Mouse (Mus musculus) 3T3-L1 (cell line): Measurements from ENCODE around the gene Slc7a14.
A peak's percentile ranks its signal among the peaks of the same experiment; 100 is the strongest.
"Not testable (repeated sequence)": the region's sequence is repeated elsewhere in the genome, so short reads cannot be mapped to it uniquely, and the experiment has no call there.

Experiments
- DNase-seq: peaks from one replicate; pipeline ENCODE4 v3.0.0-alpha.2; 2015; ENCODE audit warnings: low read depth, low spot score

The Slc7a14 gene

GRCm38 (mm10) chr3:31309934-31310787 is at the start of gene Slc7a14:
Slc7a14 (minus strand) TSS chr3:31310378.
- DNase-seq, result no peak

- no peak for DNase-seq
These were observed 36.4 kb upstream of the Slc7a14 start for GRCm38 (mm10) chr3:31346540-31346939.

- no peak for DNase-seq
These were observed 35.6 kb upstream of the Slc7a14 start for GRCm38 (mm10) chr3:31345766-31346165.

- peak; percentile 47 for DNase-seq
These were observed 29.1 kb upstream of the Slc7a14 start for GRCm38 (mm10) chr3:31339236-31339635.

GRCm38 (mm10) chr3:31328237-31328836 is 18.2 kb upstream of the Slc7a14 start:
- DNase-seq, result no peak

DNA sequence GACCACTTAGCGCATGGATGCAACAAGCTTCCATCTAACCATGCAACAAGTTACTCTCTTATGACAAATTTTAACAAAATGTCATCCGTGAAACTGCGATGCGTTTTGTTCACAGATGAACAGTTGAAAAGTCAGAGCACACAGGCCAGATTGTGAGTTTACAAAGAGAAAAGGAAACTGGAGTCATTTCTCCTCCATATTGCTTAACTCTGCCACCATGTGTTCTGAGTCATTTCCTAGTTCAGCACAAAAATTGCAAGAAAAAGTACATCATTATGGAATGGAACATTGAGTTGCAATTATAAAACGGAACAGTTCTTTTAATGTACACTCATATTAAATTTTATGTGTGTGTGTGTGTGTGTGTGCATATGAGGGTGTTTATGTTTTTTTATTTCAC is 17.6 kb upstream of the Slc7a14 start:
- no peak for DNase-seq

- no peak for DNase-seq
These were observed 14.1 kb upstream of the Slc7a14 start for GRCm38 (mm10) chr3:31324231-31324654.

- no peak for DNase-seq
These were observed 726 bp downstream of the Slc7a14 start for GRCm38 (mm10) chr3:31309371-31309933.

- DNase-seq, result peak; percentile 43
These were observed 1.3 kb downstream of the Slc7a14 start for GRCm38 (mm10) chr3:31308906-31309305.

- DNase-seq, result no peak
These were observed 2.2 kb downstream of the Slc7a14 start for GRCm38 (mm10) chr3:31307936-31308335.

DNA sequence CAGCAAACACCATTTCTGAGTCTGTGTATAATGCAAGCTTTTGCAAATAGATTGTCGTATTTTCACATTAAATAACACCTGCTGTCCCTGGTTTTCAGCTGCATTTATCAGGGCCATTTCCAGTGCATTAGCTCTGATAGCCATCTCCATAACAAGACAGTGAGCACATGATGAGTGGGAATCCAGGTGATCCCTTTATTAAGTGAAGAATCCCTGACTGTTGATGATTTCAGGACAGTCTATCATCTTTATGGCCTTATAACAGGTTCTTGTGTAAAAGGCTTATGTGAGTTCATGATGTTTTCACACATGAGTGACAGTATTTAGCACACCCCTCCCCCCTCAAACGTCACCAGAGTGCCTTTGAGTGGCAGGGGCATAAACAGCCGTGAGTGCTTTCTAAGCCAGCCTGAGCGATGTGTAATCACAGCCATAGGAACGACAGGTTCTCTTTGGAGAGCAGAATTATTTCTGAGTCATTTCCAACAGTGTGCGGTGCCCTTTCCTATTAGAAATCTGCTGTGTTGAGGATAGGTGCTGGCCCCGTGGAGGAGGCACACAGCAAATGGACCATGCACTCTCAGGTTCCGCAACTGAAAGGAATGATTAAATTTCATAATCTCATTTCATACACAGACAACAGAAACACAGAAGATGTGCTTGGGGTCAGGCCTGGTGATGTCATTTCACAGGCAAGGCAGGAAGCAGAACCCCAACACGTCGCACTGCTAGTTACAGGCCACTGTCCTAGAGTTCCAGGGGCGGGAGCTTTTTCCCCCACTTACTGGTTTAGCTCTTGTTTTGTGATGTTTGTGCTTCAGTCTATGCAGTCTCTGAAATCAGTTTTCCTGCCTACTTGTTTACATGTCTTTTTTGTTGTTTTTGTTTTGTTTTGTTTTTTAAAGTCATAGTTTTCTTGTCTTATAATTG is 18.2 kb downstream of the Slc7a14 start:
- no peak for DNase-seq

- no peak for DNase-seq
These were observed 22.7 kb downstream of the Slc7a14 start for GRCm38 (mm10) chr3:31287421-31287948.

- DNase-seq, result no peak
These were observed 29.1 kb downstream of the Slc7a14 start for GRCm38 (mm10) chr3:31281116-31281515.

- DNase-seq, result no peak
These were observed 35.3 kb downstream of the Slc7a14 start for GRCm38 (mm10) chr3:31274875-31275274.

- DNase-seq, result not testable (repeated sequence)
These were observed 36.9 kb downstream of the Slc7a14 start for GRCm38 (mm10) chr3:31273247-31273646.

DNA sequence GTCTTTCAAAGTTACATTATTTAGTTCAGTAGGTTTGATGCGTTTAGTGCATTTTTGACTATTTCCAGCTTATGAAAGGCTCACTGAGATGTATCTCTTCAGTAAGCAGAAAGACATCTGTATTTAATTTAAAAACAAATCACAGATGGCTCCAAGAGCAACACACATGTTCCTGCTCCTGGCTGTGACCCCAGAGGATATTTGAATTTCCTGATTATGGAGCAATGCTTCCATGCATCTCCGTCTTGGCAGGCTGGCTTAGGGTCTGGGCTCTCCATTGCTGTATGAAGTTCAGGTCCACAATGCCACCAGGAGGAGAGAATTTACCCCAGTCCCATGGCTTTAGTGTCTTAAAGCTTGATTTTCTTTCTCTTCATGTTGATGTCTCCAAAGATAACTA is 37.5 kb downstream of the Slc7a14 start:
- DNase-seq, result peak; percentile 37

- DNase-seq, result no peak
These were observed 40.4 kb downstream of the Slc7a14 start for GRCm38 (mm10) chr3:31269551-31270317.

- no peak for DNase-seq
These were observed 42.3 kb downstream of the Slc7a14 start for GRCm38 (mm10) chr3:31267921-31268320.

DNA sequence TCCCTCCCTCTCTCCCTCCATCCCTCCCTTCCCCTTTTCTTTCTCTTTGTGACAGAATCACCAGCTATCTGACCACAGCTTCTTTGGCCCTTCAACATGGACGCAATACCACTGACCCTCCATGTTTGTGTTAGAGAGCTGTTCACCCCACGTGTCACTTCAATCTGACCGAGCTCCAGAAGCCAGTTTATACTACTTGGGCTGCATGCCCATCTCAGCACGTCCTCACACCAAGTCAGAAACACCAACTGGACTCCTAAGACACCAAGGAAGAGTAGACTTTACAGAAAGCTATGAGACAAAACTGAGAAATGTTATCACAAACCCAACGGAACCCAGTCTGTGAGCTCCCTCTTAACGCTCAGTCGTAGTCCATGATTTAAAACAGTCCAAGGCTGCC is 43.2 kb downstream of the Slc7a14 start:
- no peak for DNase-seq

DNA sequence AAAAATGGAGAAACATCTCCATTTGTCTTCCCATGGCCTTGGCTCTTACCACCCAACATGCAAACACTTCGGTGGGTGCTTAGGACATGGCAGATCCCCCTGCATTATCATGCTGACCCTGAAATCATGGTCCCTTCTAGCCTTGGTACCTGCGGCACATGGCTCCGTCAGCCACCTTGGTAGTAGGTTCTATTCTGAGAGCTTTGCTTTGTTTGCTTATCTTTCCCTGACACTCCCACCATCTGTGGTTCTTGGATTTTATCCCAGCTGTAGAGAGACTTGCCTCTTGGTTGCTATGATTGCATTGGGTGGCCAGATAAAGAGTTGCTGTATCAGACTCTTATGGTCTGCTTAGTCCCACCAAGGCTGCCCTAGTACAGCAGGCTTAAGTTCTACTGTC is 46.6 kb downstream of the Slc7a14 start:
- no peak for DNase-seq
